Mouse (Mus musculus) cerebellum, postnatal 14 days (tissue): ENCODE data around the gene Pfdn5.

Source experiments
- DNase-seq, 2 experiments: peaks; one replicate each; pipeline ENCODE4 v3.0.0; 2021; ENCODE audit warnings: mixed read lengths in 2 of 2

Pfdn5 gene

DNA sequence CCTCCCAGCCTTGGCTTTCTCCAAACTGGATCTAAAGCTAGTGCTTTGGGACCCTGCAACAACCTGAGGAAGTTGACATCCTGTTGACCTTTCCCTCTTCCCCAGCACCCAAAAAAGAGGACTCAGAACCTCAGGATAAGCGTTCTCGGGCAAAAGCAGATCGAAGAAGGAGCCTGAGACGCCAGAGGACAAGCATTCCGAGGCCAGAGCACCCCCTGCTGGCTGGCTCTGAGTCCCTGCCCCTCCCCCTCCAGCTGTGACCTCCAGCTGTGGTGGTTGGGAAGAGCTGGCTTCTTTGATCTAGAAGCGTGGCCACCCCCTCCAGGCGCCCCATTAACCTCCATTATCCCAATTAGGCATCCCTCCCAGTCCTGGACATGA, 51.2 kb downstream of the Pfdn5 start:
- peak; percentile 49 to 72 for DNase-seq

DNA sequence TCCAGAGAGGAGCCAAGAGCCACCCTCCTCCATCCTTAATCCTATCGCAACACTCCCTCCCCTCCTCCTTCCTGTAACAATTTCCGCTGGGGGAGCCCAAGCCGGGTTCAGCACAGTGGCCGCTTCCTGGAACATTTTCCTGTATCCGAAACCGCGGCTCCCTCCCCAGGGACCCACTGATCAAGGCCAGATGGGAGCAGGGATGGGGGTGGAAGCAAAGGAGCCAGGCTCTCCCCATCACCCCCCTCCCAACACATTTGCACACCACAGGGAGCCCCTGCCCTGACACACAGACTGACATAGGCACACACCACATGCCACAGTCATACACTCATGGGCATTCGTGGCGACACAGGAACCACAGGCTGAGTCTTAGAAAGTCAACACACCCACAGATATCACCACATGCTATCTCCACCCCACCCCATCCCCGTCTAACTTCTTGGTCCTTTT, 51.9 kb downstream of the Pfdn5 start:
- peak in 1 of 2 experiments; percentile 24 for DNase-seq
